Mouse (Mus musculus): ENCODE results near the gene 1810043G02Rik. TPM values are rescaled to one million over a fixed set of nuclear protein-coding genes. Genes with fewer than 3 reads are reported as not detected.
A peak's percentile ranks its signal among the peaks of the same experiment; 100 is the strongest.

1810043G02Rik gene
- polyA plus RNA-seq, 1 experiment from 2014 or later, result 39.6 TPM

DNA sequence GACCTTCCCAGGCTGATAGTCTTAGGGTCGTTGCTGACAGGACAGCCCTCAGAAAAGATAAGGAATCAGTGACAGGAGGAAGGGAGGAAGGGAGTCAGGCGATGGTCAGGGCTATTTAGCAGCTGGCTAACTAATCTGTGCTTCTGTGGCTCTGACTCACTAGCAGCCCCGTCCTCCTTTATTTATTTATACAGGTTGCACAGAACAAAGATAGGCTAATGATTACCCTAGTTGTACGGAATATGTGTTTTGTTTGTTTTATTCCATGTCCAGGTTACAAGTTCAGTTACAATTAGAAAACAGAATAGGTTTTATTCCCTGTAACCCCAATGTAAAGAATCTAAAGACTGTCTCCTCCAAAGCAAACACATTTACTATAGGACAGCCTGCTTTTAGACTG, 2.7 kb upstream of the 1810043G02Rik start:
- Histone ChIP-seq H3K27me3 (ENCODE audit: low read depth, poor library complexity, severe bottlenecking) (peaks cover 4% of the 10 kb centered on the region), H3K4me1 (peaks cover 19% of the 10 kb centered on the region), H3K9me3 (replicated peaks) (no peaks in the 10 kb centered on the region), H3K36me3 (peaks cover 4% of the 10 kb centered on the region), H3K27ac (replicated peaks) (no peak overlapping the region), H3K4me3 (no peak overlapping the region)
- 53% methylated on average over 4 of the region's 4 CpGs for WGBS
- DNase-seq (ENCODE audit: low spot score), result no peak

DNA sequence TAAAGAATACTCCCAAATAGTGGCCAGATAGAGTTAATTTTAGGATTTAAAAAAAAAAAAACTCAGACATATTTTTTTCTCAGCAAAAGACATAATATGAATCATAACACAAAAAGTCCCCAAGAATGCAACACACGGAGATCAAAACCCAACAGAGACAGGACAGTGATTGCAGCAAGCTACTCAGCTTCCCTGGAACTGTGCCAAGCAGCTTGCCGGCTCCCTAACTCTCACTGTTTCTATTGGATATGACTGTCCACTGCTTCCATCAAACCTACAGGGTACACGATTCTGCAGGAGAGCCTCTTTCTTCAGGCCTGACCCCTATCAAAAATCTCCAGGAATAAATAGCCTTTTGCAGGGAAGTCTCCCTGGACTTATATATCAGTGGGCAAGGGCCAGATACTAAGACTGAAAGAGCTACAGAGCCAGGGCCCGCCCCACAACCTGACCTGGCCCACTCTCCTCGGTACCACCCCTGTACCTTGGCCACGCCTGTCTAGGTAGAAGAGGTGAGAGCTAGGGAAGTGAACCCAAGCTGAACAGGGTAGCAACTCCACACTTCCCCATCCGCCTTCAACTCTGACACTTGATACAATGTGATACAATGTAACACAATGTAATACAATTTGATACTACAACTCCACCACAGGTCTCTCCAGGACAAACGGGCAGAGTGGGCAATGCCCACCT, 1.7 kb upstream of the 1810043G02Rik start:
- no peak for DNase-seq (ENCODE audit: low spot score)
- H3K9me3 ChIP-seq (replicated peaks), result no peaks in the 10 kb centered on the region
- H3K4me1 ChIP-seq, result peaks cover 19% of the 10 kb centered on the region
- peaks cover 13% of the 10 kb centered on the region for H3K36me3 ChIP-seq
- 82% methylated on average over 8 of the region's 8 CpGs for WGBS
- H3K27ac ChIP-seq (replicated peaks), result no peak overlapping the region
- no peak overlapping the region for H3K4me3 ChIP-seq
- H3K27me3 ChIP-seq (ENCODE audit: low read depth, poor library complexity, severe bottlenecking), result no peaks in the 10 kb centered on the region

DNA sequence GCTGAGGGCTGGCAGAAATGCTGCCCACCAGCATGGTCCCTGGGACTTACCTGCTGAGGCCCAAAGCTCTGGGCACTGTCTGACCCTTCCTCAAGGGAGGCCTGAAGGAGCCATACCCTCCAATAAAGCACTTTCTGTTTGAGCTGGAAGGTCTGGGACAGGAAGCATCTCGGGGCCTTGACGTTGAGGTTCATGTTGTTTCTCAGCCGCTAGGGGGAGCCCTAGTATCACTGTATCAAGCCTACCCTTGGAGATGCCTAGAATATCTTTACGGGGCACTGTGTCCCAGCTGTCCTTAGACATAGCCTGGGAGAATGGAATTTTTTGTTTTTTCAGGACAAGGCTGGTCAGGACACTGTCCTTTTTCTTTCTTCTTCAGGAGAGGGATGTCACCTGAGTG, 6.3 kb downstream of the 1810043G02Rik start:
- Histone ChIP-seq H3K4me1 (peaks cover 2% of the 10 kb centered on the region), H3K27me3 (ENCODE audit: low read depth, poor library complexity, severe bottlenecking) (no peaks in the 10 kb centered on the region), H3K9me3 (replicated peaks) (no peaks in the 10 kb centered on the region), H3K4me3 (no peak overlapping the region), H3K36me3 (peaks cover 70% of the 10 kb centered on the region), H3K27ac (replicated peaks) (no peak overlapping the region)
- DNase-seq (ENCODE audit: low spot score), result peak; percentile 73
- WGBS, result 8% methylated on average over 4 of the region's 4 CpGs

DNA sequence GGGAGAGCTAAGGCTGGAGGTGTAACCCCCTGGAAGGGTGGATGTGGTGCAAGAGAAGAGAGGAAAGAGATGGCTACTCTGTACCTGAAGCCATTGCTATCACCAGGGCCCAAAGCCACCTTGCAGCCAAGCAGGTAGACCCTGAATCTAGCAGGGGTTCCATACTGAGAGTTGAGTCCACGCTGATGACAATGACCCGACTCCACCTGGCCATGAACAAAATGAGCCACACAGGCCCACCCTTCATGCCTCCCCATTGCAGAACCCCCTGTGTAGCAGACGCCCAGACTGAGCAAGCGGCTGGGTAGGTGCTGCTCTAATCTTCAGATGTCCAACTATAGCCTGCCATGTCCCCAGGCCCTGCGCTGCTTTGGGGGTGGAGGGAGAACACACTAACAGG, 7.5 kb downstream of the 1810043G02Rik start:
- peaks cover 76% of the 10 kb centered on the region for H3K36me3 ChIP-seq
- 83% methylated on average over 5 of the region's 5 CpGs for WGBS

DNA sequence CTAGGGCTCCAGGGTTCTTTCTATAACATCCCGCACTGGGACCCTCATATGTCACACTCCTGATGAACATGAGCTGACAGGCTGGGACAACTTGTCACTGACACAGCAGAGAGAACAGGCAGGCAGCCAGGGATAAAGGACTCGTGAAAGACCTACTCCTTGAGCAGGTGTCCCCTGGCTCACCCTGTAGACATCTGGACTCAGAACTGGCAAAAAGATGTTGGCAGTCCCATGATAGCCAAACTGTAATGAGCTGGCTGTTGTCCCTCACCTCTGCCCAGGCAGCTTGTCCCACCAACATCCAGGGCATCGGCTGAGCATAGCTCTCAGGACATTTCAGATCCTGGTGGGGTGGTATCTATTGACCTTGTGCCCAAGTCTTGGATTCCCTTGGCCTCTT, 17.3 kb downstream of the 1810043G02Rik start:
- H3K27ac ChIP-seq (replicated peaks), result no peak overlapping the region
- no peak overlapping the region for H3K4me3 ChIP-seq
- no peak for DNase-seq (ENCODE audit: low spot score)
- H3K4me1 ChIP-seq, result no peaks in the 10 kb centered on the region
- H3K27me3 ChIP-seq (ENCODE audit: low read depth, poor library complexity, severe bottlenecking), result no peaks in the 10 kb centered on the region
- peaks cover 98% of the 10 kb centered on the region for H3K36me3 ChIP-seq
- H3K9me3 ChIP-seq (replicated peaks), result no peaks in the 10 kb centered on the region
- 92% methylated on average over 3 of the region's 3 CpGs for WGBS

More for the DNA sequence above, 7.5 kb downstream of the 1810043G02Rik start:
- no peaks in the 10 kb centered on the region for H3K9me3 ChIP-seq (replicated peaks)
- no peak for DNase-seq (ENCODE audit: low spot score)
- H3K27me3 ChIP-seq (ENCODE audit: low read depth, poor library complexity, severe bottlenecking), result no peaks in the 10 kb centered on the region
- no peak overlapping the region for H3K27ac ChIP-seq (replicated peaks)
- H3K4me1 ChIP-seq, result no peaks in the 10 kb centered on the region
- no peak overlapping the region for H3K4me3 ChIP-seq

DNA sequence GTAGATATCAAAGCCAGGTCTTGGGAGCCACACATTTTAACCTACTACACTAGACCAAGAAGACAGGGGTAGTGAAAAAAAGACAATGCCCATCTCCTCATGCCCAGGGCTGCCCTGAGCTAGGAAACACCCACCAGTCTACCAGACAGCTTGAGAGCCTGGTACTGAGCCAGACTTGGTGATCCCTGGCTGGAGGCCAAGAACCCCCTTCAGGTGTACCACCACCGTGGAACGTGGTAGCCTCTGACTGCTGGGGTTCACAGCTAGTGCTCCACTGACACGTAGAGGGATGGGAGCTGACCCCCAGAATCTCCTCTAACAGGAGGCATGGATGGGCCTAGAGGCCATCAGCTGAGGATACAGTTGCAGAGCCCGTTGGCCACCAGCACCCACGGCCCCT, 21.9 kb downstream of the 1810043G02Rik start:
- Histone ChIP-seq H3K9me3 (replicated peaks) (no peaks in the 10 kb centered on the region), H3K27ac (replicated peaks) (no peak overlapping the region), H3K4me3 (no peak overlapping the region), H3K36me3 (peaks cover 91% of the 10 kb centered on the region), H3K27me3 (ENCODE audit: low read depth, poor library complexity, severe bottlenecking) (no peaks in the 10 kb centered on the region), H3K4me1 (0 out of 2 replicates have a peak, but pooled peaks cover 1% of the 10 kb centered on the region)
- no peak for DNase-seq (ENCODE audit: low spot score)
- WGBS, result 95% methylated on average over 5 of the region's 5 CpGs

DNA sequence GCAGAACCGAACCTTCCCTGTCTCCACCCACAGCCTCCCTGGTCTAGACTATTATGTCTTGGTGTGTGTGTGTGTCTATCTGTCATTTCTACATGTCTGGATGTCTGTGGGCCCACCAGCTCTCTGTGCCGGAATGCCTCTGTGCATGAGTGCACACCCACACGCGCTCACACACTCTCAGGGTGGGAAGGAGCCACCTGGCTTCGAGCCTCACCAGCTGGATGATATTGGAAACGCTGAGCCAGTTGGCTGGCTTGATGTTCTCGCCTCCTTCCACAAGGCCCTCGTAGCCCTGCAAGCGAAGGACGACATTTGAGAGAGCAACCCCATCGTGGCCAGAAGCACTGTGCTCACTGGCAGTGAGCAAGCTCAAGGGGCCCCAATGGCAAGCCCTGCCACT, 23.5 kb downstream of the 1810043G02Rik start:
- Histone ChIP-seq H3K36me3 (peaks cover 89% of the 10 kb centered on the region), H3K9me3 (replicated peaks) (no peaks in the 10 kb centered on the region), H3K27ac (replicated peaks) (no peak overlapping the region), H3K4me3 (no peak overlapping the region), H3K27me3 (ENCODE audit: low read depth, poor library complexity, severe bottlenecking) (no peaks in the 10 kb centered on the region), H3K4me1 (peaks cover 17% of the 10 kb centered on the region)
- DNase-seq (ENCODE audit: low spot score), result no peak
- 93% methylated on average over 11 of the region's 11 CpGs for WGBS

DNA sequence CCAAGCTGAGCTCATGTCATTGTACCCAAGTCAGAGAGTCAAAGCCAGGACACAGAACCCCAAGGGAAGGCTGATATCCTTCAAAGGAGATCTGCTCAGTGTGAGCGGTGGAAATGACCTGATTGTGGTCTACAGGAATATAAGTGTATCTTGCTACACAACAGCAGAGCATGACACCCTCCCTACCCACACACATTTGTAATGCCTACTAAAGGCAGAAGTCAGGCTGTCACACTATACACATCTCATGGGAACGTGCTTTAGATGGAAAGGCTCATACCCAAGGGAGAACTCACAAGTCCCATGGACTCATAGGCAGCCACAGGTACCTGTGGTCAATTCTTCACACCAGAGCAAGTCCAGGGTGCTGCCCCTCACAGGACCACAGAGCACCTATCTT, 24.0 kb downstream of the 1810043G02Rik start:
- no peaks in the 10 kb centered on the region for H3K27me3 ChIP-seq (ENCODE audit: low read depth, poor library complexity, severe bottlenecking)
- peaks cover 86% of the 10 kb centered on the region for H3K36me3 ChIP-seq
- DNase-seq (ENCODE audit: low spot score), result no peak
- no peaks in the 10 kb centered on the region for H3K9me3 ChIP-seq (replicated peaks)
- 95% methylated on average over 2 of the region's 2 CpGs for WGBS
- H3K4me3 ChIP-seq, result no peak overlapping the region
- H3K4me1 ChIP-seq, result peaks cover 22% of the 10 kb centered on the region
- no peak overlapping the region for H3K27ac ChIP-seq (replicated peaks)

DNA sequence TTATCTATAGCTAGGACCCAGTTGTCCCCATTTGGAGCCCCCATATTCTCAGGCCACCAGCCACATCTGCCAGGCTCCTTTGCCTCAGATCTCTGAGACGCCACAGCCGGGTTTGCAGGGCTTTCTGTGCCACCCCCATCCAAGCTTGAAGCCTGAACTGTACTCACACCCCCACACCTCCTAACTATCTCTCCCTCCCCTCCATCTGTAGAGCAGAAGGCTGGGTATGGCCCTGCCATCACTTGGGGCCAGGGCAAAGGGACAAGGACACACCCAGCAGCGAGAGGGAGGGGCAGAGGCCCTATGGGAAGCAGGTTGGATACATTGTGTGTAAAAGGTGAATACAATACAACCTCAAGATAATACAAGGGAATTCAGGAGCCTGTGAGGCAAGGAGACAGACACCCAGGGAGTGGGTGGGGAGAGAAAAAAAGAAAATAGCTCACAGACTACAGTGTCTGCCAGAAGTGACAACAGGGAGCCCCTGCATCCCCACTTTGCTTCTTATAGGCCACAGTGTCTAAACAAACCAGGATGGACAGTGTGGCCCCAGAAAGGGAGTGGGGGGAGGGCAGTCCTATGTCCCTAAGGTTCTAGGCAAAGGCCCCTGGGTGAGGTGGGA, 26.3 kb downstream of the 1810043G02Rik start:
- H3K4me1 ChIP-seq, result peaks cover 40% of the 10 kb centered on the region
- WGBS, result 90% methylated on average over 3 of the region's 3 CpGs
- H3K4me3 ChIP-seq, result no peak overlapping the region
- peaks cover 65% of the 10 kb centered on the region for H3K36me3 ChIP-seq
- H3K27ac ChIP-seq (replicated peaks), result peak overlapping the region; percentile 33; the same call in 1 of the 2 replicates
- H3K9me3 ChIP-seq (replicated peaks), result no peaks in the 10 kb centered on the region
- DNase-seq (ENCODE audit: low spot score), result no peak
- H3K27me3 ChIP-seq (ENCODE audit: low read depth, poor library complexity, severe bottlenecking), result no peaks in the 10 kb centered on the region

DNA sequence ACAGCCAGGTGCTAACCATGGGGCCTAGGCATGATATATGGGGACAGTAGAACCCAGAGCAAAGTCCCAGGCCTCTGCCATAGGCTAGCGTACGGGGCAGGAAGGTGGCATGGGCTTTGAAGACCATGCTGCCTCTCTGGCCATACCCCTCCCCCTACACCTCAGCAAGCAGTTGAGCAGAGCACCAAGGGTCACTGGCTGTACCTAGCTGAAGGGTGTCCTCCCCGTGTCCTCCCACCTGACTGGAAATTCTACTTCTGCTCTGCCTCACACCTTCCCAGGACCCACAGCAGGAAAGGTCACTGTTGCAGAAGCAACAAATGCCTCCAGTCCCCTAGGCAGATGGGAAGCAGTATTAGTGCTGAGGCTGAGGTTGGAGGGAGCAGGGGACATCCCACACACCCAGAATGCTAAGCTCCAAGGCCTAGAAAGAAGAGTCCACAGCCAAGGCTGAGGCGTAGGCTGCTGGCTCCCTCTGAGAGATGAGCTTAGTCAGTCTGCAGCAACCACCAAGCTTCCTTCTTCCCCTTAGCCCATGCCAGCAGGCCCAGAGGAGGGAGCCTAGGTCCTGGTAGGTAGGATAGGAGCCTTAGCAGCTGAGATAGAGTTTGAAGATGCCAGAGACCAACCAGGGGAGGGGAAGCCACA, 27.6 kb downstream of the 1810043G02Rik start:
- peaks cover 47% of the 10 kb centered on the region for H3K4me1 ChIP-seq
- peak overlapping the region; percentile 59 for H3K27ac ChIP-seq (replicated peaks)
- no peak overlapping the region for H3K4me3 ChIP-seq
- peaks cover 52% of the 10 kb centered on the region for H3K36me3 ChIP-seq
- peaks cover 6% of the 10 kb centered on the region; the same call in 1 of the 2 replicates for H3K27me3 ChIP-seq (ENCODE audit: low read depth, poor library complexity, severe bottlenecking)
- H3K9me3 ChIP-seq (replicated peaks), result no peaks in the 10 kb centered on the region
- 88% methylated on average over 4 of the region's 4 CpGs for WGBS
- no peak for DNase-seq (ENCODE audit: low spot score)

DNA sequence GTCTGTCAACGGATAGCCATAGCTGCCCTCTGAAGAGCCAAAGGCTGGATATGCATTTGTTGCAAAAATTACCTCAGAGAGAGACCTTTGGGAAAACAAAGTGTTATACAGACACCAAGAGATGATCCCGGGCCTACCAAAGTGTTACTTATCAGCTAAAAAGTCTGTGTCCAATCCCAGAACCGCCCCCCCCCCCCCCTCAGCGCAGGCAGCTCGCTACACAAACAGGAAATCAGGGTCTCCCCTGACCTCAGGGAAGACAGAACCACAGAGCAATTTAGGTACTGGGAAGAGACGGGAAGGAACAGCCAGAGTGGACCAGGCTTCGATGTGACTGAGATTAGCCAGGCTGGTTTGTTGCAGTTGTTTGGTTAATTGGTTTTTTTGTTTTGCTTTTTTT, 28.9 kb downstream of the 1810043G02Rik start:
- no peaks in the 10 kb centered on the region for H3K9me3 ChIP-seq (replicated peaks)
- peaks cover 8% of the 10 kb centered on the region; the same call in 1 of the 2 replicates for H3K27me3 ChIP-seq (ENCODE audit: low read depth, poor library complexity, severe bottlenecking)
- peak overlapping the region; percentile 22; the same call in 1 of the 2 replicates for H3K4me3 ChIP-seq
- 58% methylated on average over 7 of the region's 7 CpGs for WGBS
- no peak for DNase-seq (ENCODE audit: low spot score)
- H3K4me1 ChIP-seq, result peaks cover 47% of the 10 kb centered on the region
- peaks cover 39% of the 10 kb centered on the region for H3K36me3 ChIP-seq
- peak overlapping the region; percentile 59; the same call in 1 of the 2 replicates for H3K27ac ChIP-seq (replicated peaks)

DNA sequence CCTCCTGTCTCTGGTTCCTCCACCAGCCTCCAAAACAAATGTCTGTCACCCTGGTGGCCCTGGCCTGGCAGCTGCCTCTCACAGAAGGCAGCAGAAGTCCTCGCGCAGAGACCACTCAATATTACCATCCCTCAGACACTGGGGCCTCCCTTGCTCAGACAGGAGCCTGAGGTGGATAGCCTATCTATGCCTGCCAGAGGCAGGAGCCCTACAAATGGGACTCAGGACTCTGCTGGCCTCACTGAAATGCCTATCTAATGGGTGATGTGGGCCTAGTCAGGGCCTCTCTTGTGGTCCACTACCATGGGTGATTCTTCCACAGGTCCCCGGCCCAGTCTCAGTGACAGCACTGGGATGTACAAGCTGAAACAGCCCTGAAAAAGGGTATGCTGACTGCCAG, 29.8 kb downstream of the 1810043G02Rik start:
- Histone ChIP-seq H3K27me3 (ENCODE audit: low read depth, poor library complexity, severe bottlenecking) (peaks cover 8% of the 10 kb centered on the region; the same call in 1 of the 2 replicates), H3K9me3 (replicated peaks) (no peaks in the 10 kb centered on the region), H3K36me3 (peaks cover 30% of the 10 kb centered on the region), H3K27ac (replicated peaks) (peak overlapping the region; percentile 98), H3K4me1 (peaks cover 47% of the 10 kb centered on the region), H3K4me3 (peak overlapping the region; percentile 83)
- DNase-seq (ENCODE audit: low spot score), result no peak
- WGBS, result 85% methylated on average over 3 of the region's 3 CpGs
